Mouse (Mus musculus) forebrain, embryonic 11.5 days (tissue): ENCODE results near the gene Galnt15. TPM values are rescaled to one million over a fixed set of nuclear protein-coding genes. Genes with fewer than 3 reads are reported as not detected.

Source experiments
- ATAC-seq: fragments of 200-750 bp; cut with Nextera tagmentation; replicated peaks from 2 replicates; pipeline ENCODE4 v1.8.0; 2017; ENCODE audit warnings: moderate TSS enrichment; ENCODE audit not compliant: low FRiP score
- DNase-seq: peaks from one replicate; pipeline ENCODE4 v3.0.0-alpha.2; 2017; ENCODE audit warnings: low spot score
- H3K27ac ChIP-seq: fragments of 300-500 bp; sonication (generic); 2 replicates; pipeline ENCODE4 v1.5.1; 2014; ENCODE audit warnings: low read depth, low read length
- H3K27me3 ChIP-seq: fragments of 300-500 bp; sonication (generic); 2 replicates; pipeline ENCODE4 v1.6.1; 2014; ENCODE audit warnings: mild to moderate bottlenecking, low read length, mixed read lengths; ENCODE audit not compliant: control insufficient read depth, insufficient read depth
- H3K36me3 ChIP-seq: fragments of 300-500 bp; sonication (generic); 2 replicates; pipeline ENCODE4 v1.6.1; 2014; ENCODE audit warnings: mild to moderate bottlenecking, low read length, moderate library complexity, mixed read lengths; ENCODE audit not compliant: control insufficient read depth, insufficient read depth
- H3K4me1 ChIP-seq: fragments of 300-500 bp; sonication (generic); replicated peaks from 2 replicates; pipeline ENCODE4 v1.6.1; 2014; ENCODE audit warnings: low read length, mixed read lengths; ENCODE audit not compliant: control insufficient read depth, insufficient read depth
- H3K4me2 ChIP-seq: fragments of 300-500 bp; sonication (generic); 2 replicates; pipeline ENCODE4 v1.6.1; 2014; ENCODE audit warnings: low read depth, mild to moderate bottlenecking, low read length, moderate library complexity, mixed read lengths; ENCODE audit not compliant: severe bottlenecking
- H3K4me3 ChIP-seq: fragments of 300-500 bp; sonication (generic); 2 replicates; pipeline ENCODE4 v1.5.1; 2014; ENCODE audit warnings: low read depth, low read length
- H3K9ac ChIP-seq: fragments of 300-500 bp; sonication (generic); 2 replicates; pipeline ENCODE4 v1.6.1; 2014; ENCODE audit warnings: low read length
- H3K9me3 ChIP-seq: fragments of 300-500 bp; sonication (generic); 2 replicates; pipeline ENCODE4 v1.6.1; 2016; ENCODE audit warnings: low read length, mixed read lengths; ENCODE audit not compliant: control insufficient read depth
- WGBS: fragments of 180-500 bp; shearing (Covaris S2); extraction: QIAGEN DNeasy Blood & Tissue Kit; methylation state at CpG from one replicate; pipeline ENCODE4 v1.1.7; 2014; 5-methylcytosine and 5-hydroxymethylcytosine counted together
- polyA plus RNA-seq: library from polyadenylated mRNA; unstranded; fragments of >200 nt; fragmentation: Nextera tagmentation; extraction: Ambion mirVana; gene quantifications from 2 replicates; pipeline ENCODE4 v1.2.1, GENCODE M21; 2014

Galnt15 gene
- polyA plus RNA-seq, 1 experiment from 2014 or later = 0.05 TPM

DNA sequence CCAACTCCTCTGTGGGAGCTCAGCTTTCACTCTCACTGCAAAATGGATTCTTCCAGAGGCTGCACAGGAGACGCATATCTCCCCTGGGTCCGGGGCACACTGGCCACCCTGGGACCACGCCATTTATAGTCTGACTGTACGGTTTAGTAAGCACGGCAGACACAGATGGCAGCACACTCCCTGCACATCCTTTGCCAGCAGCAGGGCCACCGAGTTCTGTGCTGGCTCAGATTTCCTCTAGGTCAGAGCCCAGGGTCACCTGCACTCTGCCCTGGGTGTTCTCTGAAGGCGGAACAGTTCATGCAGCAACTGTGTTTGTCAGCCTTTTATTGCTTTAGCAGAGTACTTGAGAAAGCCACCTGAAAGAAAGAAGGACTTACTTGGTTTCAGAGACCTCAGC lies 45.1 kb downstream of the Galnt15 start:
- no peaks in the 10 kb centered on the region for H3K27me3 ChIP-seq
- no peak overlapping the region for H3K27ac ChIP-seq
- H3K36me3 ChIP-seq = no peaks in the 10 kb centered on the region
- no peak overlapping the region for H3K4me3 ChIP-seq
- no peak overlapping the region for H3K9ac ChIP-seq
- no peak for DNase-seq
- no peaks in the 10 kb centered on the region for H3K4me1 ChIP-seq
- H3K4me2 ChIP-seq = no peak overlapping the region
- WGBS = 74% methylated on average over 7 of the region's 7 CpGs
- no peaks in the 10 kb centered on the region for H3K9me3 ChIP-seq
- no peak for ATAC-seq

DNA sequence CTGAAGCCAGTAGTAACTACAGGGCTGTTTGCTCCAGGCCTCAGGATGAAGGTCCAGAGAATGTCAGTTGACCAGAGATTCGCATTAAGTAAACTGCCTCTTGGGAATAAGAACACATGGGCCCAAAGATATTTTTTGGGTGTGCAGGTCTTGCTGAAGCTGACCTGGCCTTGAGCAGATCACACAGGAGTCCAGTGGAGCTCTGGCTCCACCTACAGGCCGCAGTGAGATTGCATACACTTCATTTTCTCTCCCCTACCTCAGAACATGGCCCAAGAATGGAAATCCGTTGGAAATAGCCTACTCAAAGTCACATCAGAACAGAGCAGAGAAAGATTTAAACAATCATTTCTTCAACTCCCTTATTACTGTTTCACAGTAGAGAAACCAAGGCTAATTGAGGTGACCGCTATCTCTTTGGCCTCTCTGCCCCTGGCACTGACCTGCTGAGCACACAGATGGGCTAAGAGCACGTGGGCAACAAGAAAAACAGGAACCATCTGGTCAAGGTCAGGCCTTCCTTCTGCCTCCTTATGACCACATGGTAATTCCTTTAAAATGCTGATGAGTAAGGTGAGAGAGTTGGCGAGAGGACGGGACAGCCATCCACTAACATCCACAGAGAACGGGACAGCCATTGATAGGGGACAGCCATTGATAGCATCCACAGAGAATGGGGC lies 48.2 kb downstream of the Galnt15 start:
- no peak overlapping the region for H3K27ac ChIP-seq
- WGBS = 51% methylated on average over 8 of the region's 8 CpGs
- no peaks in the 10 kb centered on the region for H3K4me1 ChIP-seq
- DNase-seq = peak; percentile 87
- H3K27me3 ChIP-seq = no peaks in the 10 kb centered on the region
- no peak overlapping the region for H3K4me3 ChIP-seq
- H3K36me3 ChIP-seq = peaks cover 6% of the 10 kb centered on the region; the same call in 1 of the 2 replicates
- no peak overlapping the region for H3K4me2 ChIP-seq
- ATAC-seq = no peak
- no peak overlapping the region for H3K9ac ChIP-seq
- no peaks in the 10 kb centered on the region for H3K9me3 ChIP-seq

DNA sequence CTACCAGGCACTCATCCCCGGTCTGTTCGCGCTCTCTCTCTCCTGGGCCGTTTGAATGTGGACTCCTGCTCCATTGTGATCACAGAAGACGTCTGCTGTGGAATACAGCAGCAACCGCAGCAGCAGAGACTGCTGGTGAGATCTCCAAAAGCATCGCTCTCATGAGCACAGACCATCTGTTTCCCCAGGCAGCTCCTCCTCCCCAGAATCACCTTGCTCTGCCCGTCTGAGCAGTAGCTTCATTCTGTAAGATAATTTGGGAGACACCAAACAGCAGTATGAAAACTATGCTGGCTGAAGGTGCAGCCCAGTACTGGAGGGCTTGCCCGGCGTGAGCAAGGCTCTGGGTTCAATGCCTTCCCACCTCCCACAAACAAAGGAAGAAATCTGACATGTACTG lies 52.2 kb downstream of the Galnt15 start:
- Histone ChIP-seq H3K4me1 (no peaks in the 10 kb centered on the region), H3K4me3 (no peak overlapping the region), H3K36me3 (peaks cover 11% of the 10 kb centered on the region; the same call in 1 of the 2 replicates), H3K27me3 (no peaks in the 10 kb centered on the region), H3K4me2 (no peak overlapping the region), H3K9ac (no peak overlapping the region), H3K9me3 (no peaks in the 10 kb centered on the region), H3K27ac (no peak overlapping the region)
- 87% methylated on average over 10 of the region's 10 CpGs for WGBS
- no peak for DNase-seq
- no peak for ATAC-seq

DNA sequence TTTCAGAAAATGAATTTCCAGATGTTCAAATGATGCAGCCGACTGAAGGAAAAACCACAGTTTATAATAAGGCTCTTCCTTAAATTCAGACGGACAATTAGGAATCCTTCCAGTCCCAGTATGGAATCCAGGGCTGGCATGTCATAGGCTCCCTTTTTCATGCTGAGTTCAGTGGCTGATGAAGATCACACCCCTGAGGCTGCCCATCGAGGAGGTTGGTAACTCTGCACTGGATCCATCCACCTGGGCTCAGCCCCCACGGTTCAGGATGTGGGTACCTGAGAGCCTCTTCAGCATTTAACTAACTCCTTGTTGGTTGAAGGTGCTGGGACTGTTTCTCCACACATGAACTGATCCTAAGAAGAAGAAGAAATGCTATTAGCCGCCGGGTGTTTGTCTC lies 54.1 kb downstream of the Galnt15 start:
- no peak overlapping the region for H3K4me2 ChIP-seq
- no peak overlapping the region for H3K4me3 ChIP-seq
- peaks cover 11% of the 10 kb centered on the region; the same call in 1 of the 2 replicates for H3K36me3 ChIP-seq
- no peaks in the 10 kb centered on the region for H3K9me3 ChIP-seq
- H3K27me3 ChIP-seq = no peaks in the 10 kb centered on the region
- 91% methylated on average over 6 of the region's 6 CpGs for WGBS
- H3K27ac ChIP-seq = no peak overlapping the region
- ATAC-seq (no peak), DNase-seq (no peak)
- H3K4me1 ChIP-seq = no peaks in the 10 kb centered on the region
- H3K9ac ChIP-seq = no peak overlapping the region

DNA sequence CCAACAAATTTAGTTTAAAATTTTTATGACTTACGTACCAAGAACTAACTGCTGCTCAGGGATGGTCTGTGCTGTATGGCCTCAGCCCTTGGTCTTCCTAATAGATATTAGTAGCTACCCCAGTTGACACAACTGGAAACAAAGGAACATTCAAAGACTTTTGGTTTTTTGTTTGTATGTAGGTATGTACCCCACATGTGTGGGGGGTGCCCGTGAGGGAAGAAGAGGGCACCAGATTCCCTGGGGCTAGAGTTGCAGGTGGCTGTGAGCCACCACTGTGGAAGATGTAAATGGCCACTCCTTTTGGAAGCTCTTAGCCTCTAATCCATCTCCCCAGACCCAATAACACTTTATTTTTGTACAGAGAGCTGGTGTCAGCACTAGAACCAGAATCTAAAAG lies 54.7 kb downstream of the Galnt15 start:
- 92% methylated on average over 2 of the region's 2 CpGs for WGBS
- Histone ChIP-seq H3K4me2 (no peak overlapping the region), H3K27ac (no peak overlapping the region), H3K9ac (no peak overlapping the region), H3K27me3 (no peaks in the 10 kb centered on the region), H3K4me1 (no peaks in the 10 kb centered on the region), H3K9me3 (no peaks in the 10 kb centered on the region), H3K4me3 (no peak overlapping the region), H3K36me3 (peaks cover 11% of the 10 kb centered on the region; the same call in 1 of the 2 replicates)
- no peak for DNase-seq
- ATAC-seq = no peak

DNA sequence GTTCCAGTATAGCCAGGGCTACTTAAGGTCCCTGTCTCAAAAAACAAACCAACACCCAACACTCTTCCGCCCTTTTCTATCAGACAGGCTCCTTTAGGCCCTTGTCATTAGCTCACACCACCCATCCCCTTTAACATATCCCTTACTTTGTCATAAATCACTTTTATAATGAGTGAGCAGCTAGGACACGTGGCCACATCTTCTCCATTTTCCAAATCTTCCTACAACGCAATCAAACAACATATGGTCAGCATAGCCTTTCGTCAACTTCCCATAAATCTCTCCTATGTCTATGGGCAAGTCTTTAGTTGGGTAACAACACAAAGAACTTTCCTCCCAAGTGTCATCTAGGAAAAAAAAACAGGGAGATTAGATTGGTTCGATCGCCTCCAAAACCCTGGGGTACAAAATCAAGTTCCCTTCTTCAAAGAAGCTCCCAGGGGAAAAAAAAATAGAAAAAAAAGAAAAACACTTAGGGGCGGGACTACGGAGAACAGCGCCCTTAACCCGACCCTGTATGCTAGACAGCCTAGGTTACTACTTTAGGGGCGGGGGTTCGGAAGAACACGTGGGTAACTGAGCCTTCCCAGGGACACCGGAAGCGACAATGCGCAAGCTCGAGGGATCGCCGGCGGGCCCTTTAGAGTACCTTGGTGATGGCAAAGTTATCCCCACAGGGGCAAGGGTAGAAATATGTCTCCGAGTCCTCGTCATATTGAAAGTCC lies 56.1 kb downstream of the Galnt15 start, which contains the start of gene Oxnad1:
Gene Oxnad1 (plus strand): TSS at position 614 of the 725 bp plus-strand sequence.
- H3K4me1 ChIP-seq = no peaks in the 10 kb centered on the region
- H3K27ac ChIP-seq = peak within 1 kb of the TSS; percentile 60; the same call in 1 of the 2 replicates
- H3K36me3 ChIP-seq = peaks cover 11% of the 10 kb centered on the region; the same call in 1 of the 2 replicates
- WGBS = 4% methylated on average over 22 of the region's 22 CpGs
- ATAC-seq (peak; percentile 95), DNase-seq (no peak)
- peak within 1 kb of the TSS; percentile 57 for H3K4me2 ChIP-seq
- peak within 1 kb of the TSS; percentile 46 for H3K4me3 ChIP-seq
- H3K9ac ChIP-seq = peak within 1 kb of the TSS; percentile 60
- no peaks in the 10 kb centered on the region for H3K27me3 ChIP-seq
- H3K9me3 ChIP-seq = no peaks in the 10 kb centered on the region

DNA sequence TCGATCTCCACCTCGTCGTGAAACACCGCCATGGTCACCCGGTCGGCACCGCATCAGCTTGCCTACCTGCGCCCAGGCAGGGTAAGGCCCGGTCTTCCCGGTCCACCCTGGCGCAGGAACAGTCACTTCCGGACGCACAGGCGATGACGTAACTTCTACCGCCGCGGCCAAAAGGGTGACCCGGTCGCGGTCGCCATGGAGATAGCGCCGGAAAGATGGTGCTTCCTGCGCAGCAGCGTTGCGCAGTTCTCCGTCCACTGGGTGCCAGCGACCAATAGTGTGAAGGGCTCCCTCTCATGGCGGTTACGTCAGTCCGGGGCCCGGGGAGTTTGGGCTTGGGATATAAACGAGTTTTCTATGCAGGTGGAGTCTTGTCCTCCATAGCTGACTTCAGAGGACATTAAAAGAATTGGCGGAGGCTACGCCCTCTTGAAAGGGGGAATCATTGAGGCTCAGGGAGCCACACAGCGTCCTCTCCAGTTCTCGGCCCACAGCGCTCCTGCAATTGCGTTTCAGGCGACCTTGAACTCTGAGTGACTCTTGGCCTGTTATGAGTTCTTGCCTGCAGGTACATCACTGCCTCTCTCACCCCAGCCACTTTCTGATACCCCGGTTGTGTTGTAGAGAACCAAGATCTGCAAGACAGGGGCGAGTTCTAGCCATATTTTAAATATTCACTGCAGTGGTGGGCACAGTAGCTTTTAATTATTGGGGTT lies 56.9 kb downstream of the Galnt15 start, which contains the start of gene Dph3:
Gene Dph3 (minus strand): TSS at position 244 of the 716 bp plus-strand sequence.
- Histone ChIP-seq H3K9ac (peak within 1 kb of the TSS; percentile 60), H3K4me2 (peak within 1 kb of the TSS; percentile 57), H3K4me3 (peak within 1 kb of the TSS; percentile 46), H3K27me3 (no peaks in the 10 kb centered on the region), H3K9me3 (no peaks in the 10 kb centered on the region), H3K4me1 (no peaks in the 10 kb centered on the region), H3K36me3 (peaks cover 11% of the 10 kb centered on the region; the same call in 1 of the 2 replicates), H3K27ac (peak within 1 kb of the TSS; percentile 60; the same call in 1 of the 2 replicates)
- ATAC-seq (peak; percentile 98), DNase-seq (peak; percentile 99)
- WGBS = under 1% methylated on average over 43 of the region's 43 CpGs

DNA sequence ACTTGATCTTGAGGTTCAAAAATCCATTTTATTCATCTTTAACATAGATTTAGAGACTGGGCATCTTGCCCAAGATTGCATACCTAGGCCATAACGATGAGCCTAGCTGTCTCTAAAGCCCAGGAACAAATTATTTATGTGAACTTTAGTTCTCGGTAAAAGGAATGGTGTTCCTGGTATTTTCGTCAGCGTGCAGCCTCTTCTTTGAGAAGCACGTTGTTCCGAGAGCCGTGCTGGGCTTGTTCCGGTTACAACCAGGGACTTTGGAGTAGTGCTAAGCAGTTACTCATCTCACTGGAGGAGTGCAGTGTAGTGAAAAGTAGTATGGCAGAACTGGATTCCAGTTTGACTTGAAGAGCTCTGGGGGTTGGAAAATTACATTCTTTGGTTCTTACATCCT lies 57.4 kb downstream of the Galnt15 start:
- WGBS = 43% methylated on average over 8 of the region's 8 CpGs

More for the DNA sequence above, 57.4 kb downstream of the Galnt15 start:
- no peak for DNase-seq
- Histone ChIP-seq H3K9me3 (no peaks in the 10 kb centered on the region), H3K4me1 (no peaks in the 10 kb centered on the region), H3K9ac (peak overlapping the region; percentile 60), H3K4me2 (peak overlapping the region; percentile 57), H3K4me3 (peak overlapping the region; percentile 46), H3K27me3 (no peaks in the 10 kb centered on the region), H3K36me3 (peaks cover 11% of the 10 kb centered on the region; the same call in 1 of the 2 replicates), H3K27ac (no peak overlapping the region)
- no peak for ATAC-seq
